Mouse (Mus musculus) thymus, postnatal 36 days (tissue): ENCODE results near the gene Gtpbp2.

Experiments
- DNase-seq, 2 experiments: peaks; one replicate each; pipeline ENCODE4 v3.0.0; 2022; ENCODE audit warnings: mixed read lengths in 2 of 2

Gtpbp2 gene

GRCm38 (mm10) chr17:46160686-46161085, at the start of gene Gtpbp2:
Gene Gtpbp2 (plus strand): TSS chr17:46161032.
- DNase-seq: peak; percentile 92 to 97

DNA sequence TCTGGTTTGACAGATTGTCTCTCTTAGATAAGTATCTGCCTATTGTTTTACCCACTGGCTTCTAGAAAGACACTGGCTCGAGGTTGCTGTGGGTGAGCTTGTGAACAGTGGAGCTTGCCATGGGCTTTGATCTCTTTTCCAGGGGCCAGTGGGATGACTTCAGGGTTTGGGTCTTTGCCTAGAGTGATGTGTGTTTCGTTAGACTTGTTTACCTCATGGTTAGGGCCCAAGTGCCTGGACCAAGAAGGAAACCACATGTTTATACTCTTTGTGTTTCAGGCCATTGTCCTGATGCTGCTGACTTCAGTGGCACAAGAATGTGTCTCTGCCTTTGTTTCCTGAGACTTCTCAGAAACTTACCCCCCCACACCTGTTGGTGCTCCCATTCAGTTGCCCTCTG, 45.3 kb upstream of the Gtpbp2 start:
- DNase-seq: no peak

DNA sequence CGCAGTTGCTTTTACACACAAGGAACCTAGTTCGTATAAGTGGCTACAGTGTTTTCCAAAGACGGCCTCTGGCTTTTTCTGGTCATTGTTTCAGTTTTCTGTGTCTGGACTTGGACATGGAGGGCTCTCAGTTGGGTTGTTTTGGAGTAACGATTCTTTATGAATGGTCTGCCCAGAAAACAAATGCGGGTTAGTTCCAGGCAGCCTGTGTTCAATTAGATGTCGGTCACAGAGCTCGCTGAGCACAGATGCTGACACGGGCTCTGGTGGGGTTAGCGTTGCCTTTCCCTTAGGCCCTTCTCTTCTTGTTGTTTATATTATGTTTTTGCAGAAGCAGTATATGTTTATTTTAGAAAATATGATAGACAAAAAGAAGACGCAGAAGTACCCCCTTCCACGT, 44.7 kb upstream of the Gtpbp2 start:
- DNase-seq: no peak

DNA sequence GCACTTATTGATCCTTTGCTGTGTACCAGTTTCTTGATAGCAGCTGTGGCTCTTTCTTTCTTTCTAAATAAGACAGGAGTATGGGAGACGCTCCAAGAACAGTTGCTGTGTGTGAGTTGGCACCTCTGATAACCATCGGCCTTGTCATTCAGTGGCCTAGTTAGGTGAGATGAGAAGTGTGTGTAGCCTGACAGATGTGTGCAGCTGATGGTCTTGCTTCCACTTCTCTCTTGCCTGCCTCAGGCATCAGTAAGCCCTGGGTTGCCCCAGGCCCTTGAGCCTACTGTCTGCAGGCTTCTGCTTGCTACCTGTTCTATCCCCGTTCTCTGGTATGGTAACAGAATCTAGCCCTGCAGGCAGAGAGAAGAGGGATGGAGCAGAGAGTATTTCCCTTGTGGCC, 44.0 kb upstream of the Gtpbp2 start:
- DNase-seq: no peak

DNA sequence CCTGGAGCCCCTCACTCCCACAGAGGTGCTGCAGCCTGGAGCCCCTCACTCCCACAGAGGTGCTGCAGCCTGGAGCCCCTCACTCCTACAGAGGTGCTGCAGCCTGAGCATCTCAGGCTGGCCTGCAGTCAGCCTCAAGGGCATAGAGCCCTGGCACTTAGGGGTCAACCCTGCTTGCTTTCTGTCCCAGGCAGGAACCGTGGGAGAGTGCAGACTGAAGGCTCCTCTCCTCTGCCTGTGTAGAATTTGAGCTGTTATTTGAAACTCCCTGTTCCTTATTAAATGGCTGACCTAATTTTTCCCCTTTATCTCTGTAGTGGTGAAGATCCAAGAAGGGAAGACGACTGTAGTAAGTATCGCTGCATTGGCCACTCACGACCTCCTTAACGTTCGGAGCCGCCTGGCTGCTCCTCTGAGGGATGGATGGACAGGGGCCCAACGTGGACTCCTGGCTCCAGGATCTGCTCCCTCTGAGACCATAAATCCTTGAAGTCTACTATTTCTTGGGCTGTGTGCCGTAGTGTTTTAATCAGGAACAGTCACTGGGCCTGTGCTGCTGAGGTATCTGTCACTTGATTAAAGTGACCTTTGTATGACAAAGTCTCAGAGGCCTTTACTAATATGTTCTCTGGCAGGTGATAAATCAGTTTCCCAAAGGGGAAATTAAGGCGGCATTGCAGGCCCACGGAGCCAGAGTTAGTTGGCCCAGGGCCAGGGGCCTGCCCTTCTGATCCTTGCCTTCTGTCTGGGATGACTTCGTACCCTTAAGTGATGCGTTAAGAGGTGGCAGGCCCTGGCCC, 43.0 kb upstream of the Gtpbp2 start:
- DNase-seq: no peak

DNA sequence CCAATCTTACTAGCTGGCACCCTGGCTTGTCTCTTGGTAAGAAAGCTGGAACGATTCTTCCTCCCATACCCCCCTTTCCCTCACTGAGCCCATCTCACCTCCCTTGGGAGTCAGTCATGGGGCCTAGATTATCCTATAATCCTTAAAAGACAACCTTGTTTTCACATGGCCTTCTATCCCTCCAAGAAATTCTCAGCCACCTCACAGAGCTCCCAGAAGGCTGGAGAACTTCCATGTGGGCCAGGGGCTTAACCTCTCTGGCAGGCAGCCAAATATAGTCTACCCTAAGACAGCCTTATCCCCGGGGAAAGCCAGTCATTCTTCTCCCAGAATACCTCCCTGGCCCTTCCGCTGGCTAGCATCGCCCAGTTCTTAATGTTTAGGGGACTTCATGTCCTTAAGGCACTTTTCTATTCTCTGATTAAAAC, 42.4 kb upstream of the Gtpbp2 start:
- DNase-seq: no peak

- DNase-seq: no peak
These were observed 41.2 kb upstream of the Gtpbp2 start for GRCm38 (mm10) chr17:46119641-46120040.

DNA sequence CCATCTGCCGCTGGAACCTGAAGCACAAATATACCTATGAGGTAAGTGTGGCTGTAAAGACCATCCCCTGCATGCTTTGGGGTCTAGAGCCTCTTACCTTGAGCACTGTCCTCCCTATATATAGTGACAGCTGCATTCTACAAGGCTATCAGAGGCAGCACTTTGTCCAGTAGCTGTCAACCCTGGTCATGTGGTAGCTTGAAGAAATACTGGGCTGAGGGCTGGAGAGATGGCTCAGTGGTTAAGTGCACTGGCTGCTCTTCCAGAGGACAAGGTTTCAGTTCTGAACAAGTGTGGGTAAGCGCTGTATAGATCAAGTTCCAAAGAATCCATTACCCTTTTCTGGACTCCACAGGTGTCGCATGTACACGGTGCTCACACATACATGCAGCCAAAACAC, 38.0 kb upstream of the Gtpbp2 start:
- no peak for DNase-seq

DNA sequence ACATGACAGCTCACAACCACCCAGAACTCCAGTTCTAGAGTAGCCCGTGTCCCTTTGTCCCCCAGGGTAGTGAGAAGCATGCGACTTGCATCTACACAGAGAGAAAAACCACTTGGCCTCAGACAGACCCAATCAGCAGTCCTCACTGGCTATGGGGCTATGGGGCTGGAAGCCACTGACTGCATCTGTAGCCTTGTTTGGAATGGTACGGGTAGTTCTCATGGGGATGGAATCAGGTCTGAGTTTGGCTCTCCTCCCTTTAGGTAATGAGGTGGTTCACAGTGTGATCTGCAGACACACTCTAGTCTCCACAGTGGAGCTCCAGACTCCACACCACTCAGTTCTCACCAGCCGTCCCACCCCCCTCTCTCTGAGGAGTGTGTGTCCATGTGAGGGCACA, 37.5 kb upstream of the Gtpbp2 start:
- DNase-seq: no peak

- DNase-seq: no peak
These were observed 36.7 kb upstream of the Gtpbp2 start for GRCm38 (mm10) chr17:46123953-46124700.

DNA sequence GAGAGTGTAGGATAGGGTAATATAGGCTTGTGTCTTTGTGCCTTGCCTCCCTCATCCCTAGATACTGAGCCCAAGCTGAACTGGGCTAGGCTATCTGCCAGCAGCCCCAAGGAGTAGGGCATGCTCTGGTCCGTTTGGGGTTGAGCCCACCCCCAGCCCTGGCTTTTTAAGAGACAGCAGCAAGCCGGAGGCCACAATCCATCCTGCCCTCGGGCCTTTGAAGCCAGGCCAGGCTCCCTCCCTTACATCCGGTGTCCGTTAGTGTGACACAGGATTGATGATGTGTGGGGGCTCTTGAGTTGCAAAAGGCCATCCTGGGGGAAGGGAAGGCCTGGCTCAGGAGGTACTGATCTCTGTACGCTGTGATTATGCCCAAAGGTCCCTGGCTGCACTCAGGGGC, 34.2 kb upstream of the Gtpbp2 start:
- DNase-seq: no peak

DNA sequence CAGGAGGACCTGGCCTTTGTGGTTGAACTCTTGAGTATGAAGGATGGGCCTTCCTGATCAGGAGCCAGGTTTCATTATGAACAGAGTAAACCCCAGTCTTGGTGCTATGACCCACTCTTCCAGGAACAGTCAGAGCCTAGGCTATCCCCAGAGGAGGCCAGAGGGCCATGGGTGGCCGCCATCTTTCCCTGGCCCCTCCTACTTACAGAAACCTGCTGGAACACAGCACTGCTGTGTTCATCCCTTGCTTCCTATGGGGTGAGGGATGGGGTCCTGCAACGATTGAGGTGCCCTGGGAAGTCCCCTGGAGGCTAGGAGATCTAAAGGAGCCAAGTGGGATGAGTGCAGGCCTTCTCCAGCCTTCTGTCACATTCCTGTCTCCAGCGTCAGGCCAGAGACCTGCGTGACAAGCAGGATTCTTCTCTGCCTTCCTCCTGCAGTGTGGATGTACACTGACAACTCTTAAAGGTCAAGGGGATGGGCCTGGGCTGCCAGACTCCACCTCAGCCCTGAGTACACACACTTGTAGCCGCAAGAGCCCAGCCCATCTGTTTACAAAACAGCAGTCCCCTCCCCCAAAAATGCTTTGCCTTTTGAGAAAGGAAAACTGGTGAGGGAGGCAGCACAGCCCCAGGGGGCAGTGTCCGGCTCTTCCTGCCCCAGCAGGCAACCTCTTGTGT, 32.9 kb upstream of the Gtpbp2 start:
- no peak for DNase-seq

GRCm38 (mm10) chr17:46129741-46130498, 30.9 kb upstream of the Gtpbp2 start:
- no peak for DNase-seq

GRCm38 (mm10) chr17:46132058-46132718, 28.6 kb upstream of the Gtpbp2 start:
- peak; percentile 68 to 76 for DNase-seq

DNA sequence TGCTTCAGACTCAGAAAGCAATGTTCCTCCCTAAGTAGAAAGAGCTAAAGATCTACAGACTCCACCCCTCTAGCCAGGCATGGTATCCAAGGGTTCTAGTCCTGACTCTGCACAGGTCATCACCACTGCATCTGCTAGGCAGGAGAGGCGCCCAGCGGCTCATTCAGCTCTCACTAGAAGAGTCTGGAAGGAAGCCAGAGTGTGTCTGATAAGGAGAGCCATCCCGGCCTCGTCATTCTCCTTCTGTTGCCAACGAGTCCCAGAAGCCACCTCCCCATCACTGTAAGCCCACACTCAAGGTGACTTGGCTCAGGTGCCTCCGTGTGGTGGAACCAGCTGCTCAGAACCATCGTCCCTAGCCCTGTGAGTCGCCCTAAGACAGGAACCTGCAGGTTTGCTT, 28.0 kb upstream of the Gtpbp2 start:
- DNase-seq: no peak

DNA sequence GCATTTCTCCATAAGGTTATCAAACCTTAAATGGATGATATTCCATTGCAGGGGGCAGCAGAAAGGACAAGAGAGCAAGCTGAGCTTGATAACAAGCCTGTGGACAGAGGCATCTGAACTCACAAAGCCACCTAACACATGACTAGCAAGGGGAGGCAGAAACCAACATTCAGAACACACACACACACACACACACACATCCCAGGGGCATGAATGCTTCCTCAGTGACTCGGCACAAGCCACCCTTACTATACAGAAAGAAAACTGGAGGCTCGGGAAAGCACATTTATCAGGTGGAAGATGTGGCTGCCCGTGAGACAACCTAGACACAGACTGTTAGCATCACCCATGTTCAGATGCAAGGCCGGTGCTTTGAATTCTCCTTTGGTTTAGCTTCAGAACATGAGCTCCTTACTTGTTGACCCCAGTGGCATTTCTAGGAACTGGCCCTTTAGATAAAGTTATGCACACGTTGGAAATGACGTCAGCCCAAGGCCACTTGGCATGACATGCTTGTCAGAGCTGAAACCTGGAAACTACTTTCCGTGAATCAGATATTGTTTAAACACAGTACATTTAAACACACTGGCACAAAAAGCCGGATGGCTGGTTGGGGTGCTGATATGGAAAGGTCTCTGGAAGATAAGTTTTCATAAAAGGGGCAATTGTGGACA, 22.1 kb upstream of the Gtpbp2 start:
- DNase-seq: no peak

DNA sequence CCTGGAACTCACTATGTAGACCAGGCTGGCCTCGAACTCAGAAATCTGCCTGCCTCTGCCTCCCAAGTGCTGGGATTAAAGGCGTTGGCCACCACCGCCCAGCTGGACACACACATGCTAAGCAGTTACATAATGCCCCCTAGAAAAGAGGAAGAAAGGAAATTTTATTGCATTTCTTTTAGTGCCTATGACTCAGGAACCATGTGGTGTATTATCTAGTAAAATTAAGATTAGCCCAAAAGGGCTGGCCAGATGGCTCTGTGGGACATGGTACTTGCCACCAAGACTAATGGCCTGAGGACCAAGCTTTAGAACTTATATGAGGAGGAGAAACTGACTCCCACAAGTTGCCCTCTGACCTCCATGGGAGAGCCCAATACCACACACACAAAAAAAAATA, 21.0 kb upstream of the Gtpbp2 start:
- DNase-seq: no peak

- peak; percentile 63 to 76 for DNase-seq
These were observed 17.0 kb upstream of the Gtpbp2 start, which contains the start of gene Rsph9 for GRCm38 (mm10) chr17:46143578-46144423. Gene Rsph9 (minus strand): TSS chr17:46144216.

DNA sequence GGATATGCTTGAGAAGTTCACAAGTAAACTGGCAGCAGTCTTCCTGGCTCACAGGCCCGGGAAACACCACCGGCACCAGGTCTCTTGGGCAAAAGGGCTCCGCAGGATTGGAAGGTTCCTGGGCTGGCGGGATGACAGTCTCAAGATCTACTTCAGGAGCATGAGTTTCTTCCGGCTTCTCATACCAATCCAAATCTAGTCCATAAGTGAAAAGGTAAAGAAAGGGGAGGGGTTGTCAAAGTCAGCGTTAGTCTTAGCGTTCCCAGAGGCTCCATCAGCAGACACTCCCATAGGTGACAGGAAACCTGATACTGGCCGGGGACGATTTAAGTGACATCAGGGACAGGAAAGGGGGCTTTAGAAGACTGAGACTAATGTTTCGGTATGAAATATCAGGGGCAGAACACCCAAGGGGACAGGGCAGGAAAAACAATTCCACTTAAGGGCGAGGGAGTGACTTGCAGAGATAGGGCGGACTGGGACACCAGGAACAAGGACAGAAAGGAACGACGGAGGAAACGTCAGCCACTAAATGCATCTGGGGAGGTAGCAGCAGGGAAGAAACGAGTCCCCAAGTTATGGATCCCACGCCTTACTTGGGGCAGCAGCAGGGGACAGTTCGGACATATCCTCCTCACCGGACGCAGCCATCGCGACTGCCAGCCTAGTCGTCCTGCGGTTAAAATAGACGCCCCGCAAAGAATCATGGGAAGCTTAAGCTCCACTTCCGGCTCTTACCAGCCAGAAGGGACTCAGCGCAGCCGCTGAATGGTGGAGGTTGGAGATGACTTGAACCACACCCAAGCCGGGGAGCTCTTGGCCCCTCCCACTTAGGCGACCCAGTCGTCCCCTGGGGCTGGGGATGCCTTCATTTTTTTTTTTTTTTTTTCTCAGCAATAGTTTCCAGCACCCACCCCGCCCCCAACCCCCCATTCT, 7.7 kb upstream of the Gtpbp2 start, which contains the start of gene Mad2l1bp:
TSS of gene Mad2l1bp (minus strand) at position 707 of the 936 bp plus-strand sequence.
- DNase-seq: peak; percentile 85 to 93
